Comparison of ENCODE assay signal across 9 mouse cellular contexts in the genomic region with DNA sequence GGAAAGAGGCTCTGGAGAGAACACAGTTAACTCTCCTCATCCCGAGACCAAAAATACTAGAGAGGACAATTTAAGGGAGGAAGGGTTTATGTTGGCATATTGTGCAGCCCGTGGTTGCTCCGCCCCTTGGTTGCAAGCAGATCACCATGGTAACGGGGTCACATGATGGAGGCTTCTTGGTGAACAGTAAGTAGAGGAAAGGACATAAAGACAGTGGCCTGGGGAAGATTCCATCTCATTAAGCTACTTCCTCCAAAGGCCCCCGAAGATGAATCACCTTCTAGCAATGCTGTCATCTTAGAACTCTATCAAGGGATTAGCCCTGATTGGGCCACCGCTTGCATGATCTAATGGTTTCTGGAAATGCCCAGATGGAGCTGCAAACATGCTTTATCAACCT. TPM values are rescaled to one million over a fixed set of nuclear protein-coding genes. Genes with fewer than 3 reads are reported as not detected.
A peak's percentile ranks its signal among the peaks of the same experiment; 100 is the strongest.
DNase-seq lines count a peak whose midpoint lies in the region; ATAC-seq and TF ChIP-seq lines count a peak whose summit lies in the region.
"Had no signal": no experiment of that assay in that cellular context is flagged by ENCODE, and none has a peak within 500 bp of the region (broad histone marks: within the 10 kb centered on the region; RNA-seq: fewer than 3 reads in every experiment).

No protein-coding gene starts in this region.

- peaks cover 4% of the 10 kb centered on the region for H3K36me3 ChIP-seq in C2C12 (ENCODE audit: control insufficient read depth, insufficient read depth)
- H3K36me3 ChIP-seq: hindbrain, embryonic 12.5 days had no signal

- peak overlapping the region; percentile 94 for H3K27ac ChIP-seq in brown adipose tissue, adult 24 weeks (replicated peaks; ENCODE audit: low read depth, low read length)
- H3K27ac ChIP-seq: hindbrain, embryonic 12.5 days had no signal

- peaks cover 49% of the 10 kb centered on the region for H3K79me2 ChIP-seq in C2C12 (ENCODE audit: control insufficient read depth, insufficient read depth)

- no peak for TF ChIP-seq CTCF in C2C12 (IDR thresholded peaks at IDR 0.05; ENCODE audit: control insufficient read depth, insufficient read depth, insufficient read length)

- ATAC-seq in cerebellum, adult (ENCODE audit: insufficient number of reproducible peaks, low FRiP score, low TSS enrichment), result no peak

- H3K4me1 ChIP-seq in brown adipose tissue, adult 24 weeks (ENCODE audit: control insufficient read depth, insufficient read depth, insufficient read length, low read length), result peaks cover 31% of the 10 kb centered on the region
- H3K4me1 ChIP-seq: hindbrain, embryonic 12.5 days had no signal

- DNase-seq in heart, adult 11 months, result peak; percentile 94
- no peak for DNase-seq in heart, adult 8-10 months (ENCODE audit: low spot score)
- peak; percentile 52 for DNase-seq in lung, postnatal 36 days
- no peak for DNase-seq in frontal cortex, adult 2 months (ENCODE audit: extremely low spot score in 1 of 2, low spot score in 1 of 2)
- DNase-seq in spleen, adult 18-20 months, result no peak

- H3ac ChIP-seq in C2C12 (ENCODE audit: control insufficient read depth, insufficient read length, low read depth), result no peak overlapping the region

- peaks cover 13% of the 10 kb centered on the region for H3K79me3 ChIP-seq in C2C12 (ENCODE audit: low read depth)

- no peak overlapping the region for H3K4me3 ChIP-seq in C2C12 (ENCODE audit: insufficient read depth, poor library complexity, severe bottlenecking)
- peak overlapping the region; percentile 12; the same call in 1 of the 2 replicates for H3K4me3 ChIP-seq in brown adipose tissue, adult 24 weeks (ENCODE audit: insufficient read depth, low read depth, low read length)
- H3K4me3 ChIP-seq: hindbrain, embryonic 12.5 days had no signal

- no peaks in the 10 kb centered on the region for H3K27me3 ChIP-seq in C2C12 (ENCODE audit: control insufficient read depth, insufficient read depth, insufficient read length)
- H3K27me3 ChIP-seq: hindbrain, embryonic 12.5 days had no signal

TF ChIP-seq in C2C12, 6 proteins besides CTCF, POLR2A, EP300 and RAD21:
- no peak for TF ChIP-seq MYOG (IDR thresholded peaks at IDR 0.05; ENCODE audit: control insufficient read depth, extremely low read depth, insufficient read length)
- peak; percentile 8 for TF ChIP-seq FOSL1 (IDR thresholded peaks at IDR 0.05; ENCODE audit: insufficient read depth, low read length, poor library complexity, severe bottlenecking)
- peak; percentile 100 for TF ChIP-seq USF1 (IDR thresholded peaks at IDR 0.05; ENCODE audit: low read depth)
- TF ChIP-seq MAX (IDR thresholded peaks at IDR 0.05), result peak; percentile 17
- TF ChIP-seq CEBPB (IDR thresholded peaks at IDR 0.05; ENCODE audit: low read depth), result peak; percentile 14

RNA-seq across cellular contexts. Expression of gene Igfbp7, which starts 35.1 kb away (rescaled TPM):
- total RNA-seq in heart, adult 8-10 months (2022), result 100 to 1,000 TPM; 123 to 169 (median 129) TPM
- polyA plus RNA-seq in C2C12 (2012; fragmentation: generic; extraction: Trizol), result 402 TPM
- 85.5 and 137 TPM in 2 replicates for polyA plus RNA-seq in brown adipose tissue, adult 24 weeks (2012; ENCODE audit: insufficient read depth, insufficient read length, missing spikeins)
- polyA plus RNA-seq in frontal cortex, adult 2 months (2012; rRNA removed), result 97.7 and 99.9 TPM in 2 replicates

Comparison
In these comparisons a context has a peak if more than half of its experiments do, and no peak if none do; other contexts are left out.
1. DNase-seq: peak in heart, adult 11 months (single experiment) and lung, postnatal 36 days (single experiment); none in heart, adult 8-10 months (single experiment), frontal cortex, adult 2 months (0 of 2) and spleen, adult 18-20 months (0 of 2).